Mouse (Mus musculus) bone marrow macrophage, adult 2 months (primary cell): Measurements from ENCODE around the gene Map3k5. TPM values are rescaled to one million over a fixed set of nuclear protein-coding genes. Genes with fewer than 3 reads are reported as not detected.
A peak's percentile ranks its signal among the peaks of the same experiment; 100 is the strongest.

Experiments used
- H3K27ac ChIP-seq: 2 replicates; pipeline ENCODE4 v1.5.1; 2012; ENCODE audit warnings: low read depth, low read length; ENCODE audit not compliant: insufficient read depth
- H3K4me1 ChIP-seq: 2 replicates; pipeline ENCODE4 v1.6.1; 2012; ENCODE audit warnings: low read length; ENCODE audit not compliant: control insufficient read depth, insufficient read depth
- H3K4me3 ChIP-seq: 2 replicates; pipeline ENCODE4 v1.5.1; 2012; ENCODE audit warnings: mild to moderate bottlenecking, low read length, moderate library complexity; ENCODE audit not compliant: insufficient read depth
- CTCF ChIP-seq: IDR thresholded peaks from 2 replicates; pipeline ENCODE4 v1.5.1; 2012; ENCODE audit warnings: low read depth, mild to moderate bottlenecking, low read length, moderate library complexity
- POLR2A ChIP-seq: IDR thresholded peaks from 2 replicates; pipeline ENCODE4 v1.6.1; 2012; ENCODE audit warnings: mild to moderate bottlenecking, low read depth, low read length, borderline replicate concordance
- polyA plus RNA-seq: library from polyadenylated mRNA; stranded (reverse); fragments of >200 nt; gene quantifications from 2 replicates; pipeline ENCODE4 v1.2.4, GENCODE M21; 2012; ENCODE audit not compliant: missing spikeins, insufficient read depth, insufficient read length

Gene Map3k5
- polyA plus RNA-seq, 1 experiment, result 22.0 TPM

- H3K27ac ChIP-seq, result no peak within 1 kb of the TSS
- H3K4me3 ChIP-seq, result peak within 1 kb of the TSS; percentile 54
- no peaks in the 10 kb centered on the region for H3K4me1 ChIP-seq
- TF ChIP-seq POLR2A, result no peak
- no peak for TF ChIP-seq CTCF
These were observed 214.0 kb downstream of the Map3k5 start, which contains the start of gene Map7 for GRCm38 (mm10) chr10:20148130-20148772. TSS of gene Map7 (plus strand) at chr10:20148471.

DNA sequence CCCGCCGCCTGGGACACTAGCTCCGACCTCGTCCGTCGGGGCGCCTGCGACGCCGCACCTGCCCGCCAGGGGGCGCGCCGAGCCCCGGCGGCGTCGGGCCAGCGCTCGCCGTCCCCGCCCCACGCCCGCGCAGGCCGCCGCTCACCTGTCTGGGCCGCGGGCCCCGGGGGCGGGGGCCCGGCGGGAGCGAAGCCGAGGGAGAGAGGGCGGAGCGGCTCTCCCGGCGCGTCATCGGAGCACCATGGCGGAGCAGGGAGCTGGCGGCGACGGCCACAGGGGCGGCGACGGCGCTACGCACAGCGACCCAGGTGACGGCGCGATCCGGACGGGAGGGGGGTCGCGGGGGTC lies 214.5 kb downstream of the Map3k5 start:
- Histone ChIP-seq H3K27ac (no peak overlapping the region), H3K4me3 (peak overlapping the region; percentile 54), H3K4me1 (no peaks in the 10 kb centered on the region)
- TF ChIP-seq CTCF, result peak; percentile 36; the same call in 1 of the 2 replicates
- no peak for TF ChIP-seq POLR2A

DNA sequence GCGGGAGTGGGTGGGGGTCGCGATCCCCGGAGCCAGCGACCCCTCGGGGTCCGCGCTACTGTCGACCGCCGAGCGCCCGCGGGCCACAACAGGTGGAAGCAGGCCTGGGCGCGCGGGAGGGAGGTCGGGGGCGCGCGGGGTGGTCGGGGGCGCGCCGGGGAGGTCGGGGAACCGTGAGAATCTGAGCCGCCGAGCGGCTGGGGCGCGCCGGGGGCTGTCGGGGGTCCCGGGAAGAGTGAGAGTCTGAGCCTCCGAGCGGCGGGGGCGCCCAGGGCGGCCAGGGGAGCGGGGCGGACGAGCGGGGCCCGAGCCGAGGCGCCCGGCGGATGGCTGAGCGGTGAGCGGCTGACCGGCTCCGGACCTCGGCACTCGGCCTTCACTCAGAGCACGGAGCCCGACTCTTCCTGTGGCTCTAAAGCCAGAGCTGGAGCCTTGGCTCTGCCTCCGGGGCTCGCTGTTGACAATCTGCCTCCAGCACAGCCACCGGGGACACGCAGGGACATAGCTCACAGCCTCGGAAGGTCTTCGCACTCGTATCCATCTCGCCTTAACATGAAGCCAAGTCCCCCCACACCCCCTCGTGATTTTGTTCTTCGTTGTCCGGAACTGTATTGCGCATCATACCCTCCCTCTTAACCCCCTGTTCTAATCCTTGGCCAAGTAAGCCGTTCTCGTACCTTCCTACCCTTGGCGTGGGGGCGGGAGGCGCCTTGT lies 215.0 kb downstream of the Map3k5 start:
- Histone ChIP-seq H3K4me3 (peak overlapping the region; percentile 54), H3K27ac (no peak overlapping the region), H3K4me1 (no peaks in the 10 kb centered on the region)
- TF ChIP-seq CTCF (no peak), POLR2A (no peak)

DNA sequence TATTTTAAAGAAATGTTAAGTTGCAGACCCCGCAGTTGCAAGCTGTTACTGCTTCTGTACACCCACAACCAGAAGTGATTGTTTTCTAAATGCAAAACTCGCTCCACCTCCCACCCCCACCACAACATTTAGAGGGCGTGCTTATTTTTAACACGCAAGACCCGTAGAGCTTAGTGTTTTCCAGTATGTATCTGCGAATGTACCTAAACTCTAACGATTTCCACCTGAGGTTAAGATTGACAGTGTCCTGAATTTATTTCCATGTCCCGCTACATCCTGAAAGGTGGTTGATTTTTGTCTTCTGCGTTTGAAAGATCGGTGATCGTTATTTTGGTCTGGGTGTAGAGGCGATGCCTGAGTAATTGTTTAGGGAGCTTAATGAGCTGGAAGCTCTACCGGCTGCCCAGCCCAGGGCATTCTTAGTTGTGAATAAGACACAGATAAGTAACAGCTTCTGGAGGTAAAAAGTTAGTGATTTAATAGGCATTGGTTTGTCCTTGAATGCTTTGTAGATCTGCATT lies 215.6 kb downstream of the Map3k5 start:
- H3K27ac ChIP-seq, result no peak overlapping the region
- peak overlapping the region; percentile 39 for H3K4me3 ChIP-seq
- no peaks in the 10 kb centered on the region for H3K4me1 ChIP-seq
- TF ChIP-seq POLR2A (no peak), CTCF (no peak)

- Histone ChIP-seq H3K4me3 (no peak overlapping the region), H3K4me1 (no peaks in the 10 kb centered on the region), H3K27ac (no peak overlapping the region)
- TF ChIP-seq POLR2A, result no peak
- no peak for TF ChIP-seq CTCF
These were observed 217.9 kb downstream of the Map3k5 start for GRCm38 (mm10) chr10:20152131-20152530.

DNA sequence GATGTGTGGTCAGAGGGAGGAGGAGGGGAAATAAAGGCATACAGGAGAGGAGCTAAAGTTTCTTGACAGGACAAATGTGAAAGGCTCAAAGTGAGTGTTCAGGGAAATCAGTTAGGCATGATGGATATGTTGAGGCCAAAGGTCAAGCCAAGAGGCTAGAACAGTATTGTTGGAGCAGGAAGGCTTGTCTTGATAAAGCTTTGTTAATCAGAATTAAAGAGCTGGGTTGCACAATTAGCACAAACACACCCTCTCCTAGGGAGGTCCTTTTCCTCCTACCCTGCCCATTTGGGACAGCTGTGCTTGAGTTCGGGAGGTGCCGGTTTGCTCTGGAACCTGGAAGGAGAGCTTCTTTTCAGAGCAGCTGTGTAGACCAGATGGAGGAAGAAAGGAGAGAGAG lies 219.2 kb downstream of the Map3k5 start:
- Histone ChIP-seq H3K4me1 (no peaks in the 10 kb centered on the region), H3K4me3 (no peak overlapping the region), H3K27ac (no peak overlapping the region)
- TF ChIP-seq CTCF, result no peak

DNA sequence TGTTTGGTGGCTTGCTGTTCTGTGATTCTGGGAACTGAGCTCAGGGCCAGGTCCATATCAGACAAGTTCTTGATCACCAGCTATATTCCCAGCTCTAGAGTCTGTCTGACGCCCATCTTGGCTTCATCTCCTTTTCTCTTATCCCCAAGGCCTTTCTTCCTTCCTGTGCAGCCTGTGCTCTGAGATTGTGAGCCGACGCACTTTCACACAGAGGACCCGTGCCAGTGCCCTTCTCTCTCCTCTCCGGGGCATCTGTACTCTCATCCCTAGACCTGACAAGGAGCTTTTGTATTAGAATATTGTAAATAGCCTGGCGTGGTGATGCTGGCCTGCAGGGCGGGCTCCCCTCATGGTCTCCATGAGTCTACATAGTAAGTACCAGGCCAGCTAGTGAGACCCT lies 221.1 kb downstream of the Map3k5 start:
- H3K27ac ChIP-seq, result no peak overlapping the region
- no peaks in the 10 kb centered on the region for H3K4me1 ChIP-seq
- H3K4me3 ChIP-seq, result no peak overlapping the region
- no peak for TF ChIP-seq CTCF
- TF ChIP-seq POLR2A, result no peak

- H3K4me1 ChIP-seq, result no peaks in the 10 kb centered on the region
- H3K27ac ChIP-seq, result no peak overlapping the region
- TF ChIP-seq CTCF, result no peak
- TF ChIP-seq POLR2A, result no peak
- H3K4me3 ChIP-seq, result no peak overlapping the region
These were observed 222.9 kb downstream of the Map3k5 start for GRCm38 (mm10) chr10:20157021-20157726.

GRCm38 (mm10) chr10:20158756-20159155 lies 224.5 kb downstream of the Map3k5 start:
- TF ChIP-seq POLR2A, result no peak
- TF ChIP-seq CTCF, result no peak
- H3K4me3 ChIP-seq, result no peak overlapping the region
- H3K27ac ChIP-seq, result no peak overlapping the region
- no peaks in the 10 kb centered on the region for H3K4me1 ChIP-seq

GRCm38 (mm10) chr10:20159308-20159707 lies 225.0 kb downstream of the Map3k5 start:
- no peaks in the 10 kb centered on the region for H3K4me1 ChIP-seq
- H3K4me3 ChIP-seq, result no peak overlapping the region
- no peak overlapping the region for H3K27ac ChIP-seq
- TF ChIP-seq POLR2A, result no peak
- no peak for TF ChIP-seq CTCF
